Comparison of ENCODE assay signal across 9 mouse cellular contexts in genomic region chr6:115267916-115268315, GRCm38 (mm10). TPM values are rescaled to one million over a fixed set of nuclear protein-coding genes. Genes with fewer than 3 reads are reported as not detected.
A peak's percentile ranks its signal among the peaks of the same experiment; 100 is the strongest.
DNase-seq lines count a peak whose midpoint lies in the region; ATAC-seq and TF ChIP-seq lines count a peak whose summit lies in the region.
"Had no signal": no experiment of that assay in that cellular context is flagged by ENCODE, and none has a peak within 500 bp of the region (broad histone marks: within the 10 kb centered on the region; RNA-seq: fewer than 3 reads in every experiment).

No protein-coding gene starts in this region.

- peak; percentile 97 for TF ChIP-seq CTCF in forebrain, postnatal 0 days (IDR thresholded peaks at IDR 0.05; ENCODE audit: low read depth)

- no peaks in the 10 kb centered on the region for H3K9me3 ChIP-seq in forebrain, postnatal 0 days (ENCODE audit: low read length)
- H3K9me3 ChIP-seq in hindbrain, embryonic 10.5 days = no peaks in the 10 kb centered on the region

- H3K27me3 ChIP-seq in forebrain, postnatal 0 days (ENCODE audit: insufficient read depth, low read length) = no peaks in the 10 kb centered on the region
- H3K27me3 ChIP-seq in hindbrain, embryonic 10.5 days (ENCODE audit: insufficient read depth, poor library complexity, severe bottlenecking) = no peaks in the 10 kb centered on the region

- peak; percentile 82 for ATAC-seq in cerebellum, adult (ENCODE audit: insufficient number of reproducible peaks, low FRiP score, low TSS enrichment)
- peak; percentile 93 for ATAC-seq in forebrain, postnatal 0 days
- no peak for ATAC-seq in erythroid progenitor cell, adult 5-6 weeks (replicated peaks; ENCODE audit: low FRiP score, poor library complexity, severe bottlenecking)

- no peak overlapping the region for H3K4me2 ChIP-seq in forebrain, postnatal 0 days (ENCODE audit: low read depth)

- WGBS in forebrain, postnatal 0 days = 48% methylated on average over 2 of the region's 2 CpGs
- 55% methylated on average over 2 of the region's 2 CpGs for WGBS in hindbrain, embryonic 10.5 days

- no peak overlapping the region for H3K27ac ChIP-seq in forebrain, postnatal 0 days (ENCODE audit: low read depth, low read length)
- H3K27ac ChIP-seq in hindbrain, embryonic 10.5 days = no peak overlapping the region
- H3K27ac ChIP-seq: macrophage had no signal

- no peaks in the 10 kb centered on the region for H3K4me1 ChIP-seq in forebrain, postnatal 0 days (ENCODE audit: insufficient read depth)
- peaks cover 9% of the 10 kb centered on the region for H3K4me1 ChIP-seq in hindbrain, embryonic 10.5 days (replicated peaks)

- no peak overlapping the region for H3K9ac ChIP-seq in forebrain, postnatal 0 days

- H3K36me3 ChIP-seq in forebrain, postnatal 0 days (ENCODE audit: insufficient read depth) = peaks cover 22% of the 10 kb centered on the region
- no peaks in the 10 kb centered on the region for H3K36me3 ChIP-seq in hindbrain, embryonic 10.5 days

- no peak overlapping the region for H3K4me3 ChIP-seq in forebrain, postnatal 0 days (ENCODE audit: low read depth, low read length)
- no peak overlapping the region for H3K4me3 ChIP-seq in hindbrain, embryonic 10.5 days

- peak; percentile 78 for DNase-seq in MN1 (ENCODE audit: low spot score)
- peak; percentile 84 for DNase-seq in forebrain, postnatal 0 days
- DNase-seq in hindbrain, embryonic 10.5 days (ENCODE audit: low spot score) = peak; percentile 64
- peak; percentile 54 to 79 for DNase-seq in layer of hippocampus, adult 8-10 months (ENCODE audit: low spot score in 2 of 2)
- peak; percentile 83 for DNase-seq in lung, postnatal 36 days
- peak; percentile 82 to 83 for DNase-seq in right cerebral cortex, adult 2 months (ENCODE audit: low spot score in 2 of 2)

RNA-seq across cellular contexts. Expression of gene Timp4, which starts 15.9 kb away (rescaled TPM):
- total RNA-seq in forebrain, postnatal 0 days (2014; rRNA removed) = 9.6 and 10.0 TPM in 2 replicates
- 7.9 and 12.7 TPM in 2 replicates for polyA plus RNA-seq in forebrain, postnatal 0 days (2015; fragmentation: Nextera tagmentation; extraction: Ambion mirVana)
- 0.25 and 0.29 TPM in 2 replicates for polyA plus RNA-seq in hindbrain, embryonic 10.5 days (2016; fragmentation: Nextera tagmentation; extraction: Ambion mirVana)
- total RNA-seq in layer of hippocampus, adult 8-10 months (2022) = 10 to 100 TPM; 16.5 to 24.2 (median 23.7) TPM
- total RNA-seq in erythroid progenitor cell, adult 5-6 weeks (2015; ENCODE audit: low replicate concordance) = 0.42 TPM in 1 of 2 replicates, not detected in the other
- total RNA-seq in erythroid progenitor cell, adult 5-6 weeks (2017; ENCODE audit: low replicate concordance) = not detected in 2 replicates
- polyA plus RNA-seq: macrophage had no signal

RNA-seq across cellular contexts. Expression of gene Gm17482, which starts 40.8 kb away (rescaled TPM):
- not detected in 2 replicates for total RNA-seq in forebrain, postnatal 0 days (2014; rRNA removed)
- polyA plus RNA-seq in forebrain, postnatal 0 days (2015; fragmentation: Nextera tagmentation; extraction: Ambion mirVana) = not detected in 2 replicates
- not detected in 2 replicates for polyA plus RNA-seq in hindbrain, embryonic 10.5 days (2016; fragmentation: Nextera tagmentation; extraction: Ambion mirVana)
- not detected for total RNA-seq in layer of hippocampus, adult 8-10 months (2022)
- total RNA-seq in erythroid progenitor cell, adult 5-6 weeks (2015; ENCODE audit: low replicate concordance) = not detected in 2 replicates
- total RNA-seq in erythroid progenitor cell, adult 5-6 weeks (2017; ENCODE audit: low replicate concordance) = not detected in 2 replicates
- polyA plus RNA-seq: macrophage had no signal
